Mouse (Mus musculus): ENCODE data around the gene Gnb5. TPM values are rescaled to one million over a fixed set of nuclear protein-coding genes. Genes with fewer than 3 reads are reported as not detected.

Gene Gnb5
- polyA plus RNA-seq, 1 experiment from 2014 or later = 16.2 TPM

DNA sequence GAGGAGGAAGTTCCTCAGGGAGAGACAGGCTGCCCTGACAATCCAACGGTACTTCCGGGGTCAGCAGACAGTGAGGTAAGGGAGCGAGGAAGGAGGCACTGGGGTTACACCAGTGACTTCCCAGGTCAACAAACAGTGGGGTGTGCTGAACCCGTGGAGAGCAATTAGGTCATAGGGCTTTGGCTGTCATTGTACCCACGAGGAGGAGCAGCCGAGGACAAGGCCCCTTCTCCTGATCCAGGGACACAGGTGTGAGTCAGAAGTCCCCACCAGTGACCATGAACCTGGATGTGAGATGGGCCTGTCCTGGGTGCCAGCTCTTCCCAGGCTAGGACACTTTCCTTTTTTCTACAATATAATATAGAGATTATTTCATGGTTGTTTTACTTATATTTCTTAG, 32.4 kb upstream of the Gnb5 start:
- Histone ChIP-seq H3K36me3 (ENCODE audit: control insufficient read depth, insufficient read depth, low read length) (no peaks in the 10 kb centered on the region), H3K4me2 (ENCODE audit: low read depth, low read length) (no peak overlapping the region), H3K4me1 (ENCODE audit: control insufficient read depth, insufficient read depth, low read length) (no peaks in the 10 kb centered on the region), H3K27me3 (replicated peaks; ENCODE audit: control insufficient read depth, insufficient read depth, low read length) (no peaks in the 10 kb centered on the region), H3K9me3 (ENCODE audit: control insufficient read depth, low read length) (no peaks in the 10 kb centered on the region), H3K27ac (ENCODE audit: low read length) (no peak overlapping the region), H3K4me3 (ENCODE audit: low read length) (no peak overlapping the region), H3K9ac (ENCODE audit: low read depth, low read length) (no peak overlapping the region)
- no peak for ATAC-seq
- 70% methylated on average over 6 of the region's 6 CpGs for WGBS

DNA sequence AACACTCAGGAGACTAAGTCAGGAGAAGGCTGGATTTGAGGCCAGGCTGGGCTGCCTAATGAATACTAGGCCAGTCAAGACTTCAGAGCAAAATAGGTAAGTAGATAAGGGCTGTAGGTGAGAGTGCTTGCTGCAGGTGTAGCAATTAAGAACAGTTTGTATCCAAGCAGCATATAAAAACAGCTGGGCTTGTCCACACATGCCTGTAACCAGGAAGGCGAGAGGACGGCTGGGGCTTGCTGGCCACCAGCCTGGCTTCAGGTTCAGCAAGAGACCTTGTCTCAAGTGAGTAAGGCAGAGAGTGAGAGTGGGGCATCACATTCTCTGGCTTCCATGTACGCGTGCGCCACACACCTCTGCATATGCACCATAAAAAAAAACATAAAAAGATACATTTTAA, 31.6 kb upstream of the Gnb5 start:
- no peaks in the 10 kb centered on the region for H3K36me3 ChIP-seq (ENCODE audit: control insufficient read depth, insufficient read depth, low read length)
- H3K27me3 ChIP-seq (replicated peaks; ENCODE audit: control insufficient read depth, insufficient read depth, low read length) = no peaks in the 10 kb centered on the region
- H3K4me3 ChIP-seq (ENCODE audit: low read length) = no peak overlapping the region
- H3K4me2 ChIP-seq (ENCODE audit: low read depth, low read length) = no peak overlapping the region
- no peak overlapping the region for H3K27ac ChIP-seq (ENCODE audit: low read length)
- no peak overlapping the region for H3K9ac ChIP-seq (ENCODE audit: low read depth, low read length)
- no peaks in the 10 kb centered on the region for H3K4me1 ChIP-seq (ENCODE audit: control insufficient read depth, insufficient read depth, low read length)
- 86% methylated on average over 5 of the region's 5 CpGs for WGBS
- no peaks in the 10 kb centered on the region for H3K9me3 ChIP-seq (ENCODE audit: control insufficient read depth, low read length)
- ATAC-seq = no peak

DNA sequence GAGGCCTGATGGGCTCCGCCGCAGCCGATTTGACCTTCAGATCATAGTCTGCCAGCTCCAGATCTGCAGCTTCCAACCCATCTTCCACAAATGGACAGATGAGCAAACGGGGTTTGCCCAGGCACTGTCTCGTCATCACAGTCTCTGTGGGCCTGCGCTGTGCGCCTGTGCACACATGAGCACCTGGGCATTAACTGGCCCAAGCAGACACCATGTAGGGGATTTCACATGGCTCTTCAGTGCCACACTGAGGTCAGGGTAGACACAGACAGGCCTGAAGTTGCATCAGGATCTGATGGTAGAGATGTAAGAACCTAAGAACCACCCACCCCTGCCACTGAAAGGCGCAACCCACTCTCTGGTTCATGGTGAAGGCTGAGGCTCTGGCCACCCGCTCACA, 31.0 kb upstream of the Gnb5 start:
- ATAC-seq = no peak
- no peak overlapping the region for H3K27ac ChIP-seq (ENCODE audit: low read length)
- WGBS = 92% methylated on average over 9 of the region's 9 CpGs

DNA sequence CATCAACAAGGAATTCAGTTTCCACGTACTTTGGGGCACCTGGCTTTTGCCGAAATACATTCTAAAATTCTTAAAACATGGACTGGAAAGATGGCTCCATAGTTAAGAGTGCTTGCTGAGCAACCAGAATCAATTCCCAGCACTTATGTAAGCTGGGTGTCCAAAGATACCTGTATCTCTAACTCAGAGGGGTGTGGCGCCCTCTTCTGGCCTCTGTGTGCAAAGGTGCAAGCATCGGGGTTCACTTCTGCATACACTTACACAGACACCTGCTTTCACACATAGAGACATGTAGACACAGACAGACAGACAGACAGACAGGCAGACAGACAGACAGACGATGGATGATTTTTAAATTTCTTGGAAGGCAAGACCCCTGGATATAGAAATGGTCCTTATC, 25.3 kb upstream of the Gnb5 start:
- no peak for ATAC-seq
- no peak overlapping the region for H3K4me2 ChIP-seq (ENCODE audit: low read depth, low read length)
- no peak overlapping the region for H3K9ac ChIP-seq (ENCODE audit: low read depth, low read length)
- H3K9me3 ChIP-seq (ENCODE audit: control insufficient read depth, low read length) = no peaks in the 10 kb centered on the region
- WGBS = 47% methylated on average over 5 of the region's 5 CpGs
- H3K36me3 ChIP-seq (ENCODE audit: control insufficient read depth, insufficient read depth, low read length) = no peaks in the 10 kb centered on the region
- H3K27ac ChIP-seq (ENCODE audit: low read length) = no peak overlapping the region
- no peaks in the 10 kb centered on the region for H3K27me3 ChIP-seq (replicated peaks; ENCODE audit: control insufficient read depth, insufficient read depth, low read length)
- H3K4me3 ChIP-seq (ENCODE audit: low read length) = no peak overlapping the region
- H3K4me1 ChIP-seq (ENCODE audit: control insufficient read depth, insufficient read depth, low read length) = no peaks in the 10 kb centered on the region

More for the DNA sequence above, 31.0 kb upstream of the Gnb5 start:
- no peaks in the 10 kb centered on the region for H3K27me3 ChIP-seq (replicated peaks; ENCODE audit: control insufficient read depth, insufficient read depth, low read length)
- no peaks in the 10 kb centered on the region for H3K36me3 ChIP-seq (ENCODE audit: control insufficient read depth, insufficient read depth, low read length)
- no peak overlapping the region for H3K9ac ChIP-seq (ENCODE audit: low read depth, low read length)
- H3K4me3 ChIP-seq (ENCODE audit: low read length) = no peak overlapping the region
- no peaks in the 10 kb centered on the region for H3K9me3 ChIP-seq (ENCODE audit: control insufficient read depth, low read length)
- H3K4me1 ChIP-seq (ENCODE audit: control insufficient read depth, insufficient read depth, low read length) = no peaks in the 10 kb centered on the region
- no peak overlapping the region for H3K4me2 ChIP-seq (ENCODE audit: low read depth, low read length)

DNA sequence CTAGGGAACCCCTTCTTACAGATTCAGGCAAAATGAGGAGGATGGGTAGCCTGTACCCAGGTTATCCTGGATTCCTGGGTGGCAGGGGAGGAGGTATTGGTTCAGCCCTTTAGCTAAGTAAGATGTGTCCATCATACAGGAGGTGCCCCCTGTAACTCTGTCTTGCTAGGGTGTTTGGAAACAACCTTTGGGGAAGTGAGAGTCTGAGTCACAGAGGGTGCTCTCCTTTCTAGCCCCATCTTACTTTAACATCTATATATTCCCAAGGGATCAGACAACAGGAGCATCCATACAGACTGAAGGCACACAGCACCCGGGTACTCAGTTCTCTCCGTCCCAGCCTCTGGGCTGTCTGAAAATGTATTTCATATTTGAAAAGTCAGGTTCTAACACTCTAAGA, 23.9 kb upstream of the Gnb5 start:
- ATAC-seq = no peak
- Histone ChIP-seq H3K36me3 (ENCODE audit: control insufficient read depth, insufficient read depth, low read length) (no peaks in the 10 kb centered on the region), H3K9ac (ENCODE audit: low read depth, low read length) (no peak overlapping the region), H3K4me1 (ENCODE audit: control insufficient read depth, insufficient read depth, low read length) (no peaks in the 10 kb centered on the region), H3K9me3 (ENCODE audit: control insufficient read depth, low read length) (no peaks in the 10 kb centered on the region), H3K27me3 (replicated peaks; ENCODE audit: control insufficient read depth, insufficient read depth, low read length) (no peaks in the 10 kb centered on the region), H3K27ac (ENCODE audit: low read length) (no peak overlapping the region), H3K4me2 (ENCODE audit: low read depth, low read length) (no peak overlapping the region), H3K4me3 (ENCODE audit: low read length) (no peak overlapping the region)
- WGBS = 88% methylated on average over 2 of the region's 2 CpGs

DNA sequence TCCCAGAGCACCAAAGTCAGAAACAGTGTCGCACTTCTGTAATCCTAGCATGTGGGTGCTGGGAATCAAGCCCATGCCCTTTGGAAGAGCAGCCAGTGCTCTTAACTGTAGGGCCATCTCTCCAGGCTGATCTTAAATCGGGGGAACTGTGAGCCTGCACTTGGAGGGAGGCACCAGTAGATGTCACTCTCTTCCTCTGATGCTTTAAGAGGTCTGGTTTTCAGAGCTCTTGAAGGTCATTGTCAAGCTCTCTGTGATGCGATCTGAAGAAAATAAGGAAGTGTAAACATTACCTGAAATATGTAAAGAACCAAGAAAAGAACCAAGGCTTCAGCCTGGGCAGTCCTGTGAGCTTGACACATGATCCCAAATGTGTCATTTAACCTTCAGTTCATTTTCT, 23.3 kb upstream of the Gnb5 start:
- Histone ChIP-seq H3K9me3 (ENCODE audit: control insufficient read depth, low read length) (no peaks in the 10 kb centered on the region), H3K4me2 (ENCODE audit: low read depth, low read length) (no peak overlapping the region), H3K27me3 (replicated peaks; ENCODE audit: control insufficient read depth, insufficient read depth, low read length) (no peaks in the 10 kb centered on the region), H3K27ac (ENCODE audit: low read length) (no peak overlapping the region), H3K4me1 (ENCODE audit: control insufficient read depth, insufficient read depth, low read length) (no peaks in the 10 kb centered on the region), H3K9ac (ENCODE audit: low read depth, low read length) (no peak overlapping the region), H3K4me3 (ENCODE audit: low read length) (no peak overlapping the region), H3K36me3 (ENCODE audit: control insufficient read depth, insufficient read depth, low read length) (no peaks in the 10 kb centered on the region)
- WGBS = 11% methylated on average over 3 of the region's 3 CpGs
- ATAC-seq = no peak

DNA sequence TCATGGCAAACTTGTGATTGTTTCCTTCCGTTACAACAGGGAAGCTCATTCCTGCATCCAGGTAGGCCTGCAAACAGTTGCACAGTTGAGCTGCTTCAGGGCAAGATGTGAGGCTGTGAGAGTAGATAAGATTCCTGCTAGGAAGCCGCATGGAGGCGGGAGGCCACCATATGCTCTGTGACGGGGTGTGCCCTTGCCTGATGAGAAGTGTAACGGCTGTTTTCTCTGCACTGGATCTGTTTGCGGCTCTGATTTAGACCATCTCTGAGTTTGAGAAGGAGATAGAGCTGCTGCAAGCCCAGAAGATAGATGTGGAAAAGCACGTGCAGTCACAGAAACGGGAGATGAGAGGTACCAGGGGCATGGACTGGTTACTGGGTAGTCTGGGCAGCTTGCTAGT, 22.5 kb upstream of the Gnb5 start:
- Histone ChIP-seq H3K9ac (ENCODE audit: low read depth, low read length) (no peak overlapping the region; the same call in 1 of the 2 replicates), H3K4me2 (ENCODE audit: low read depth, low read length) (no peak overlapping the region), H3K4me1 (ENCODE audit: control insufficient read depth, insufficient read depth, low read length) (no peaks in the 10 kb centered on the region), H3K9me3 (ENCODE audit: control insufficient read depth, low read length) (no peaks in the 10 kb centered on the region), H3K4me3 (ENCODE audit: low read length) (no peak overlapping the region), H3K27me3 (replicated peaks; ENCODE audit: control insufficient read depth, insufficient read depth, low read length) (no peaks in the 10 kb centered on the region), H3K36me3 (ENCODE audit: control insufficient read depth, insufficient read depth, low read length) (no peaks in the 10 kb centered on the region), H3K27ac (ENCODE audit: low read length) (no peak overlapping the region)
- 84% methylated on average over 8 of the region's 8 CpGs for WGBS
- no peak for ATAC-seq

DNA sequence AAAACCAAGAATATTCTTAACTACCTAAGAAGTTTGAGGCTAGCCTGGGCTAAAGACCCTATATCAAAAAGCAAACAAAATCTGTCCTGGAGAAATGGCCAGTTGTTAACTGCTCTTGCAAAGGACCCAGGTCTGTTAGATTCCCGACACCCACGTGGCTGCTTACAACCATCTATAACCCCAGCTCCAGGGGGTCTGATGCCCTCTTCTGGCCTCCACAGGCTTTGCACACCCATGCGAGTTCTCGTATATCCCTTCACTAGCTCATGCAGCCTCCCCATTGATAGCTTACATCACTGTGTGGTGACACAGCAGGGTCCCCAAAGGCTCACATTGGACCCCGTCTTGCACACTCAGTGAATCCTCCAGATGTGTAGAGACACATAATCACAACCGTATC, 20.7 kb upstream of the Gnb5 start:
- Histone ChIP-seq H3K4me2 (ENCODE audit: low read depth, low read length) (no peak overlapping the region), H3K27me3 (replicated peaks; ENCODE audit: control insufficient read depth, insufficient read depth, low read length) (no peaks in the 10 kb centered on the region), H3K9ac (ENCODE audit: low read depth, low read length) (no peak overlapping the region), H3K4me3 (ENCODE audit: low read length) (no peak overlapping the region), H3K36me3 (ENCODE audit: control insufficient read depth, insufficient read depth, low read length) (no peaks in the 10 kb centered on the region), H3K9me3 (ENCODE audit: control insufficient read depth, low read length) (no peaks in the 10 kb centered on the region), H3K27ac (ENCODE audit: low read length) (no peak overlapping the region), H3K4me1 (ENCODE audit: control insufficient read depth, insufficient read depth, low read length) (no peaks in the 10 kb centered on the region)
- WGBS = 85% methylated on average over 6 of the region's 6 CpGs
- no peak for ATAC-seq

DNA sequence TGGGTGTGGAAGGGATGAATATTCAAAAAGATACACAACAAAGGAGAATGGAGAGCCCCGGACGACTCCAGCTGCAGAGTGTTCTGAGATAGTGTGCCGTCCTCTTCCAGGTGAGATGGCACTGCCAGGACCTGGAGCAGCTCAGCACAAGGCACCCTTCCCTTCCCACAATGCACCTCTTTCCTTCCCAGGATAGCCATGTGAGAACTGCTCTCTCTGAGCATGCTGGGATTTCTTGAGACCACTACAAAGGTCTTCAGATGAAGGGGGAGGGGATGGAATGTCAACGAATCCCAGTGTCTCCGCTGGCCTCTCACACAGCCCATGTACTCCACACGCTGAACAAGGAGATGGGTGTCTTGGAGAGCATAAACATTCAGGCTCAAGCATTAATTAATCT, 18.5 kb upstream of the Gnb5 start:
- H3K9ac ChIP-seq (ENCODE audit: low read depth, low read length) = no peak overlapping the region
- no peaks in the 10 kb centered on the region for H3K9me3 ChIP-seq (ENCODE audit: control insufficient read depth, low read length)
- H3K27ac ChIP-seq (ENCODE audit: low read length) = no peak overlapping the region
- no peaks in the 10 kb centered on the region for H3K4me1 ChIP-seq (ENCODE audit: control insufficient read depth, insufficient read depth, low read length)
- no peak overlapping the region for H3K4me2 ChIP-seq (ENCODE audit: low read depth, low read length)
- no peaks in the 10 kb centered on the region for H3K27me3 ChIP-seq (replicated peaks; ENCODE audit: control insufficient read depth, insufficient read depth, low read length)
- no peak for ATAC-seq
- no peaks in the 10 kb centered on the region for H3K36me3 ChIP-seq (ENCODE audit: control insufficient read depth, insufficient read depth, low read length)
- 59% methylated on average over 6 of the region's 6 CpGs for WGBS
- no peak overlapping the region for H3K4me3 ChIP-seq (ENCODE audit: low read length)

DNA sequence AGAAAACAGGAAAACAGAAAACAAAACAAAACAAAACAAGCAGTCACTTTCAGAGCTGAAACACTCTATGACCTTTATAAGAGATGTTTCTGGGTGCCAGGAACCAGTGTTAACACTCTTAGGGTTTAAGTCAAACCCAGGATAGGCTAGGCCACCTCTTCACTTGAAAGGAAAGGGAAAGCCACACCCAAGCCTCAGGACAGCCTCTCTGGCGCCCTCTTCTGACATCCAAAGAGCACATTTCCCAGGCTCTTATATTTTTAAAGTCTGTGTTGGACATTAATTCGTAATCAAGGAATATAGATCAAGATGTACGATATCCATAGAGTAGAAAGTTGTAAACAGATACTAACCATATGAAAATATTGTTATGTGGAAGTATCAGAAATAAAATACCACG, 16.5 kb upstream of the Gnb5 start:
- no peak overlapping the region for H3K27ac ChIP-seq (ENCODE audit: low read length)
- H3K27me3 ChIP-seq (replicated peaks; ENCODE audit: control insufficient read depth, insufficient read depth, low read length) = no peaks in the 10 kb centered on the region
- no peaks in the 10 kb centered on the region for H3K36me3 ChIP-seq (ENCODE audit: control insufficient read depth, insufficient read depth, low read length)
- ATAC-seq = no peak
- no peak overlapping the region for H3K4me2 ChIP-seq (ENCODE audit: low read depth, low read length)
- no peaks in the 10 kb centered on the region for H3K4me1 ChIP-seq (ENCODE audit: control insufficient read depth, insufficient read depth, low read length)
- no peaks in the 10 kb centered on the region for H3K9me3 ChIP-seq (ENCODE audit: control insufficient read depth, low read length)
- no peak overlapping the region for H3K9ac ChIP-seq (ENCODE audit: low read depth, low read length)
- 55% methylated on average over 4 of the region's 4 CpGs for WGBS
- no peak overlapping the region for H3K4me3 ChIP-seq (ENCODE audit: low read length)

Data from intestine, embryonic 16.5 days (tissue).